Mouse (Mus musculus) gastrocnemius, postnatal 25 days (tissue): ENCODE measurements around the gene Catsperd. TPM values are rescaled to one million over a fixed set of nuclear protein-coding genes. Genes with fewer than 3 reads are reported as not detected.

Experiments
- total RNA-seq, 2 experiments: library from RNA; stranded (reverse); gene quantifications; 1 replicate in 1 of 2; 2 replicates in 1 of 2; pipeline ENCODE4 v1.2.3; 2021

Gene Catsperd
- total RNA-seq, 2 experiments from 2014 or later: not detected

Other genes starting within 250 kb of the Catsperd start
- gene Ptprs, start 151.7 kb upstream of the Catsperd start, total RNA-seq: 10 to 100 TPM; 37.7 to 39.6 TPM
- gene Znrf4, start 115.7 kb upstream of the Catsperd start, total RNA-seq: not detected
- gene Gm20219, start 73.8 kb upstream of the Catsperd start, total RNA-seq: under 1 TPM; 0.43 to 0.78 TPM
- 10 to 100 TPM; 29.7 to 35.6 TPM for gene Safb2, start 43.6 kb upstream of the Catsperd start, total RNA-seq
- 10 to 100 TPM; 36.8 to 43.8 TPM for gene Safb, start 43.3 kb upstream of the Catsperd start, total RNA-seq
- 100 to 1,000 TPM; 147 to 152 TPM for gene 2410015M20Rik, start 18.4 kb upstream of the Catsperd start, total RNA-seq
- 100 to 1,000 TPM; 502 to 523 TPM for gene Rpl36, start 14.7 kb upstream of the Catsperd start, total RNA-seq
- 10 to 100 TPM; 53.4 to 64.4 TPM for gene Lonp1, start 1.3 kb upstream of the Catsperd start, total RNA-seq
- 10 to 100 TPM; 32.8 to 34.2 TPM for gene Ranbp3, start 45.2 kb downstream of the Catsperd start, total RNA-seq
- 100 to 1,000 TPM; 459 to 461 TPM for gene Ndufa11, start 89.6 kb downstream of the Catsperd start, total RNA-seq
- gene Vmac, start 89.9 kb downstream of the Catsperd start, total RNA-seq: 1 to 10 TPM; 3.3 to 3.5 TPM
- 1 to 10 TPM; 1.9 to 3.1 TPM for gene Nrtn, start 129.4 kb downstream of the Catsperd start, total RNA-seq
- 10 to 100 TPM; 12.4 to 14.5 TPM for gene Dus3l, start 136.6 kb downstream of the Catsperd start, total RNA-seq
- gene Prr22, start 142.1 kb downstream of the Catsperd start, total RNA-seq: under 1 TPM in 1 of 2 experiments, not detected in 1; 0.33 TPM
- 1 to 10 TPM; 3.0 to 4.1 TPM for gene Rfx2, start 202.9 kb downstream of the Catsperd start, total RNA-seq
- not detected for gene Acsbg2, start 246.3 kb downstream of the Catsperd start, total RNA-seq
- gene 1700061G19Rik, start 247.3 kb downstream of the Catsperd start, total RNA-seq: not detected